Mouse (Mus musculus): ENCODE results near the gene Rgn.

DNA sequence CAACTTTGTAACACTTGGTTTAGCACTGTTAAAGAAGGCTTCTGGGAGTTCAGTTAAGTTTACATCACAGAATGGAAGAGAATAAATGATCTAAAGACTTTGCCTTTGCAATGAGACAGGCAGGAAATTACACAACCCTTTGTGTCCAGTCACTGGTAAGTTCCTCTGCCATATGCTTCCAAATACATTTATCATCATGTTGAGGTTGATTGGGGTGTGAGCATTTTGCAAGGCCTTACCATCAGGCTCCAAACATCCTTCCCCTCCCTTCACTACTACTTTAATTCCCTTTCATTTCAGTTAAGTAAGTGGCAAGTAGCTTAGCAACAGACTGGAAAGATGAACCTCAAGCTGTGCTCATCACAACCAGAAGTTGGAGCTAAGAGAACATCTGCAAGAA is 28.0 kb upstream of the Rgn start:
- TF ChIP-seq POLR2A (IDR thresholded peaks at IDR 0.05; ENCODE audit: insufficient read length, low read depth) (no peak), TCF12 (IDR thresholded peaks at IDR 0.05; ENCODE audit: insufficient read depth, poor library complexity, severe bottlenecking) (no peak), E2F4 (IDR thresholded peaks at IDR 0.05; ENCODE audit: insufficient read depth) (no peak), SRF (IDR thresholded peaks at IDR 0.05; ENCODE audit: control insufficient read depth, insufficient read length, low read depth) (no peak), MYOG (IDR thresholded peaks at IDR 0.05; ENCODE audit: control insufficient read depth in 1 of 3, insufficient read depth in 1 of 3, insufficient read length in 2 of 3, low read depth in 2 of 3) (no peak), REST (IDR thresholded peaks at IDR 0.05; ENCODE audit: insufficient read depth, insufficient read length) (no peak), USF1 (IDR thresholded peaks at IDR 0.05; ENCODE audit: low read depth) (no peak)
